Mouse (Mus musculus) heart, embryonic 12.5 days (tissue): ENCODE measurements around the gene Pcdh15. TPM values are rescaled to one million over a fixed set of nuclear protein-coding genes. Genes with fewer than 3 reads are reported as not detected.

Experiments
- ATAC-seq: fragments of 200-750 bp; cut with Nextera tagmentation; 2 replicates; pipeline ENCODE4 v1.8.0; 2017; ENCODE audit warnings: moderate TSS enrichment, moderate library complexity; ENCODE audit not compliant: insufficient number of reproducible peaks, low FRiP score
- H3K27ac ChIP-seq: fragments of 300-500 bp; sonication (generic); 2 replicates; pipeline ENCODE4 v1.5.1; 2016; ENCODE audit warnings: mild to moderate bottlenecking, moderate library complexity; ENCODE audit not compliant: poor library complexity, severe bottlenecking
- H3K27me3 ChIP-seq: fragments of 300-500 bp; sonication (generic); replicated peaks from 2 replicates; pipeline ENCODE4 v1.6.1; 2016; ENCODE audit warnings: mild to moderate bottlenecking, moderate library complexity
- H3K36me3 ChIP-seq: fragments of 300-500 bp; sonication (generic); 2 replicates; pipeline ENCODE4 v1.6.1; 2016; ENCODE audit warnings: mild to moderate bottlenecking, moderate library complexity
- H3K4me1 ChIP-seq: fragments of 300-500 bp; sonication (generic); replicated peaks from 2 replicates; pipeline ENCODE4 v1.6.1; 2016; ENCODE audit warnings: mild to moderate bottlenecking
- H3K4me2 ChIP-seq: fragments of 300-500 bp; sonication (generic); 2 replicates; pipeline ENCODE4 v1.6.1; 2016; ENCODE audit warnings: mild to moderate bottlenecking, moderate library complexity
- H3K4me3 ChIP-seq: fragments of 300-500 bp; sonication (generic); 2 replicates; pipeline ENCODE4 v1.5.1; 2016; ENCODE audit warnings: mild to moderate bottlenecking
- H3K9ac ChIP-seq: fragments of 300-500 bp; sonication (generic); 2 replicates; pipeline ENCODE4 v1.6.1; 2016; ENCODE audit warnings: mild to moderate bottlenecking, moderate library complexity
- H3K9me3 ChIP-seq: fragments of 300-500 bp; sonication (generic); replicated peaks from 2 replicates; pipeline ENCODE4 v1.6.1; 2016; ENCODE audit warnings: mild to moderate bottlenecking, moderate library complexity
- WGBS: fragments of 180-500 bp; shearing (Covaris S2); methylation state at CpG from one replicate; pipeline ENCODE4 v1.1.7; 2016; 5-methylcytosine and 5-hydroxymethylcytosine counted together
- polyA plus RNA-seq: library from polyadenylated mRNA; unstranded; fragments of >200 nt; fragmentation: Nextera tagmentation; extraction: Ambion mirVana; gene quantifications from 2 replicates; pipeline ENCODE4 v1.2.1, GENCODE M21; 2016

The Pcdh15 gene
- polyA plus RNA-seq = 0.35 and 0.47 TPM in 2 replicates

GRCm38 (mm10) chr10:73098966-73099845, at the start of gene Pcdh15:
Pcdh15 (plus strand) TSS chr10:73099342.
- Histone ChIP-seq H3K27me3 (peaks cover 74% of the 10 kb centered on the region), H3K36me3 (no peaks in the 10 kb centered on the region), H3K9me3 (no peaks in the 10 kb centered on the region), H3K4me2 (peak within 1 kb of the TSS; percentile 100), H3K4me3 (peak within 1 kb of the TSS; percentile 69), H3K27ac (no peak within 1 kb of the TSS), H3K9ac (peak within 1 kb of the TSS; percentile 62), H3K4me1 (peaks cover 13% of the 10 kb centered on the region)
- ATAC-seq = 0 out of 2 replicates have a peak, but pooled peaks have one; percentile 31
- WGBS = 1% methylated on average over 79 of the region's 79 CpGs

DNA sequence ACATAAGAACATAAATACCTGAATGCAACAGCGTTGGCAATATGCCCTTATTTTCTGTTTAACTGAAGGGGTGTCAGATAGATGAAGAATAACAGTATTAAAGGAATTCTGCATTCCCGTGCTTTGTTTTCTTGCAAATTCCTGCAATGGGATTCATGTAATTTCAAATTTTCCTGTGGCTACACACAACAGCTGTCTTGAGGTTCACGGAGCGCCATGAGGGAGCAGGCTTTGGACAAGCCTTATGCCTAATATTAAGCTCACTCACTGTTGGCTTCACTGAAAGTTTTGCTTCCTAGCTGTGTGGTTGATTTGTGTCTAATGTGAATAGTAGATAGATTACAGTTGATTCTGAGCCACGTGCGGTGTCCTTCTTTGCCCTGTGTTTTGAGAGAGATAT, 47.1 kb upstream of the Pcdh15 start:
- Histone ChIP-seq H3K9me3 (no peaks in the 10 kb centered on the region), H3K4me1 (no peaks in the 10 kb centered on the region), H3K36me3 (no peaks in the 10 kb centered on the region), H3K4me2 (no peak overlapping the region), H3K4me3 (no peak overlapping the region), H3K27me3 (no peaks in the 10 kb centered on the region), H3K27ac (no peak overlapping the region), H3K9ac (no peak overlapping the region)
- 86% methylated on average over 6 of the region's 6 CpGs for WGBS
- ATAC-seq = no peak

DNA sequence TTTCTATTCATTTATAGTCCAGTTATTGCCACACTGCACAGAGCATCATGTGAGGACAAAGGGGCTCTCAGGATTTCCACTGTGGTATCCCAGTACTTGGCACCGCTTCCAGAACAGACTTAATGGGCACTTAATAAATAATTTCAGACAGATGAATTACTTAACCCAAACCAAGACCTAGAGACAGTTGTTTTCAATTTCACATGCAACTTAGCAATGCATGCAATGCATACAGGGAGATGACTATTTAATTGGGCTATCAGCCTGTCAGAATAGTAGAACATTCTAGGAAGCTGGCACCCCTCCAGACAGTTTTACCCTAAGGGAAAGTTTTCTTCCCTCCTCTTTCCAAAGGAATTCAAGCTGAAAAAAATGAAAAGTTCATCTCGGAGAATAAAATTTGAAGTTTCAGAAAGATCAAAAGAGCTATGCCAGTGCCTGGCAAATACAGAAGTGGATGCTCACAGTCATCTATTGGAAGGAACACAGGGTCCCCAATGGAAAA, 39.4 kb upstream of the Pcdh15 start:
- H3K4me2 ChIP-seq = no peak overlapping the region
- 75% methylated on average over 2 of the region's 2 CpGs for WGBS
- H3K27me3 ChIP-seq = no peaks in the 10 kb centered on the region
- ATAC-seq = no peak
- H3K4me1 ChIP-seq = no peaks in the 10 kb centered on the region
- no peak overlapping the region for H3K4me3 ChIP-seq
- H3K27ac ChIP-seq = no peak overlapping the region
- no peaks in the 10 kb centered on the region for H3K9me3 ChIP-seq
- no peaks in the 10 kb centered on the region for H3K36me3 ChIP-seq
- no peak overlapping the region for H3K9ac ChIP-seq

DNA sequence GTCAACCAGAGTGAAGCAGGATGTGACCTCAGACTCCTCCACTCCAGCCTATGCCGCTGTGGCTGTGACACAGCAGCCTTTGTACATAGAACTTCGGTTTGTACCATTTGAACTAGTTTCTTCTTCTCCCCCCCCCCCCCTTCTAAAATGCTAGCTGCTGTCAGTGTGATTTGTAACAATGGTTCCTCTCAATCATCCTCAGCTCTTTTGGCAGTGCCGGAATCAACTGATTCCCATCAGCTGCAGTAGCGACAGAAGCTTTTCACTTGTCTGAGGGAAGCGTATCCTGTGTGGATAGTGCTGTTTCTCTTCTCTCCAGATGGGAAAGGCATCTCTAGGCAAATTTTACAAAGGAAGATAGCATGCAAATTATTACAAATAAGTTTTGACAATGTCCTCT, 12.4 kb upstream of the Pcdh15 start:
- H3K4me1 ChIP-seq = no peaks in the 10 kb centered on the region
- no peak overlapping the region for H3K9ac ChIP-seq
- H3K4me2 ChIP-seq = no peak overlapping the region
- no peaks in the 10 kb centered on the region for H3K36me3 ChIP-seq
- H3K27me3 ChIP-seq = no peaks in the 10 kb centered on the region
- H3K27ac ChIP-seq = no peak overlapping the region
- WGBS = 63% methylated on average over 5 of the region's 5 CpGs
- H3K9me3 ChIP-seq = 0 out of 2 replicates have a peak, but pooled peaks cover 2% of the 10 kb centered on the region
- ATAC-seq = no peak
- no peak overlapping the region for H3K4me3 ChIP-seq

DNA sequence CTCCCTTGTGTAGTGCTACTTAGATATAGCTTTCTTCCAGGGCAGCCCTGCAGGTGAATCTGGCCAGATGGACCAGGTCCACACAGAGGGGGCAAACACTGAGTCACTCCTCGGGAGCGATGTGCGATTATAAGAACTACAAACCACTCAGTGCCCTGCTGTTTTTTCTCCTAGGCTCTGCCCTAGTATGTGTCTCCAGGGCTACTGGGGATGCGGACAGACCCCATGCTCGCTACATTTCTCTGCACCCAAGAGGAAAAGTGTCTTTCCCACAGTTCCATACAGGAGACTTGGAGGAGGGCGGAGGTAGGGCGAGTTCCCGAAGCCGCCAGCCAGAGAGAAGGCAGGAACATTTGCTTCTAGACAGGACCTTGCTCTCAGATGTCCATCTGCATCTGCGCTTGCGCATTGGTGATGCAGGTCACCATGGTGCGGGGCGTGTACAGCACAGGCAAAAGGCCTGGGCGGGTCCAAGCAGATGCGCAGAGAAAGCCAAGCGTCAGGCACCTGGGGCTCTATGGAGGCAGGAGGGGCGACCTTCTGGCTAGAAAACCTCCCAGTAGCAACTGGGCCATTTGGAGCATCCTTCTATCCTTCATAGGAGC, 2.5 kb upstream of the Pcdh15 start:
- H3K27me3 ChIP-seq = peaks cover 64% of the 10 kb centered on the region
- peak overlapping the region; percentile 66 for H3K4me2 ChIP-seq
- H3K9me3 ChIP-seq = no peaks in the 10 kb centered on the region
- peaks cover 13% of the 10 kb centered on the region for H3K4me1 ChIP-seq
- H3K9ac ChIP-seq = no peak overlapping the region
- H3K36me3 ChIP-seq = no peaks in the 10 kb centered on the region
- H3K4me3 ChIP-seq = peak overlapping the region; percentile 34
- under 1% methylated on average over 17 of the region's 17 CpGs for WGBS
- no peak for ATAC-seq
- H3K27ac ChIP-seq = no peak overlapping the region

DNA sequence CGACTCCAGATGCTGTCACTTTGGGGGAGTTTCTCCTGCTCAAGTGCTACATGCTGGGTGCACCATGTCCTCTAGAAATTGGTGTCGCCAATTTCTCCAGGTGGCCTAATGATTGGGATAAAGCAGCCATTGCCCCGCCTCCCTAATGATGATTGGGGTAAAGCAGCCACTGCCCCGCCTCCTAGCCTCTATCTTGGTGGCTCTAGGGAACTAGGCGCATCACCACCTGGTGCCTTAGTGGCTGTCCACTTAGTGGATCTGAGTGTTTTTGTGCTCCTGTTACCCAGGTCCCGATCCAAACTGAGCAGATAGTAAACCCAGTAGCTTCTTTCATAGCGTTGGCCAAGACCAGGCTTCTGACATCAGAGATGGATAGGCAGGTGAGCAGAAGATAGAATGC, 2.0 kb upstream of the Pcdh15 start:
- peak overlapping the region; percentile 66 for H3K4me2 ChIP-seq

GRCm38 (mm10) chr10:73097979-73098378, 1.2 kb upstream of the Pcdh15 start:
- no peak overlapping the region for H3K9ac ChIP-seq
- no peak overlapping the region for H3K27ac ChIP-seq
- WGBS = under 1% methylated on average over 17 of the region's 17 CpGs
- H3K27me3 ChIP-seq = peaks cover 73% of the 10 kb centered on the region
- peak overlapping the region; percentile 55 for H3K4me2 ChIP-seq
- H3K36me3 ChIP-seq = no peaks in the 10 kb centered on the region
- no peaks in the 10 kb centered on the region for H3K9me3 ChIP-seq
- ATAC-seq = no peak; the same call in 1 of the 2 replicates
- H3K4me3 ChIP-seq = peak overlapping the region; percentile 15; the same call in 1 of the 2 replicates
- peaks cover 13% of the 10 kb centered on the region for H3K4me1 ChIP-seq

More for the DNA sequence above, 2.0 kb upstream of the Pcdh15 start:
- H3K4me1 ChIP-seq = peaks cover 13% of the 10 kb centered on the region
- ATAC-seq = no peak
- H3K36me3 ChIP-seq = no peaks in the 10 kb centered on the region
- peak overlapping the region; percentile 34 for H3K4me3 ChIP-seq
- H3K9me3 ChIP-seq = no peaks in the 10 kb centered on the region
- peaks cover 69% of the 10 kb centered on the region for H3K27me3 ChIP-seq
- H3K27ac ChIP-seq = no peak overlapping the region
- WGBS = 4% methylated on average over 7 of the region's 7 CpGs
- H3K9ac ChIP-seq = no peak overlapping the region

- Histone ChIP-seq H3K27me3 (peaks cover 71% of the 10 kb centered on the region), H3K4me3 (peak overlapping the region; percentile 69), H3K4me2 (peak overlapping the region; percentile 100), H3K36me3 (no peaks in the 10 kb centered on the region), H3K4me1 (peaks cover 13% of the 10 kb centered on the region), H3K9ac (peak overlapping the region; percentile 62), H3K9me3 (no peaks in the 10 kb centered on the region), H3K27ac (no peak overlapping the region)
- 0 out of 2 replicates have a peak, but pooled peaks have one; percentile 26 for ATAC-seq
- under 1% methylated on average over 37 of the region's 37 CpGs for WGBS
Observed at GRCm38 (mm10) chr10:73099846-73100241, 702 bp downstream of the Pcdh15 start.

GRCm38 (mm10) chr10:73103383-73103994, 4.3 kb downstream of the Pcdh15 start:
- Histone ChIP-seq H3K27ac (no peak overlapping the region), H3K4me1 (peaks cover 3% of the 10 kb centered on the region; the same call in 1 of the 2 replicates), H3K27me3 (peaks cover 44% of the 10 kb centered on the region), H3K9me3 (no peaks in the 10 kb centered on the region), H3K36me3 (no peaks in the 10 kb centered on the region), H3K9ac (no peak overlapping the region), H3K4me3 (no peak overlapping the region), H3K4me2 (no peak overlapping the region)
- no peak for ATAC-seq
- WGBS = 63% methylated on average over 13 of the region's 13 CpGs

- no peak overlapping the region for H3K9ac ChIP-seq
- H3K27ac ChIP-seq = no peak overlapping the region
- H3K27me3 ChIP-seq = peaks cover 20% of the 10 kb centered on the region
- H3K9me3 ChIP-seq = no peaks in the 10 kb centered on the region
- ATAC-seq = no peak
- H3K4me1 ChIP-seq = no peaks in the 10 kb centered on the region
- no peaks in the 10 kb centered on the region for H3K36me3 ChIP-seq
- WGBS = 44% methylated on average over 2 of the region's 2 CpGs
- no peak overlapping the region for H3K4me2 ChIP-seq
- H3K4me3 ChIP-seq = no peak overlapping the region
Observed at GRCm38 (mm10) chr10:73105893-73106292, 6.8 kb downstream of the Pcdh15 start.

DNA sequence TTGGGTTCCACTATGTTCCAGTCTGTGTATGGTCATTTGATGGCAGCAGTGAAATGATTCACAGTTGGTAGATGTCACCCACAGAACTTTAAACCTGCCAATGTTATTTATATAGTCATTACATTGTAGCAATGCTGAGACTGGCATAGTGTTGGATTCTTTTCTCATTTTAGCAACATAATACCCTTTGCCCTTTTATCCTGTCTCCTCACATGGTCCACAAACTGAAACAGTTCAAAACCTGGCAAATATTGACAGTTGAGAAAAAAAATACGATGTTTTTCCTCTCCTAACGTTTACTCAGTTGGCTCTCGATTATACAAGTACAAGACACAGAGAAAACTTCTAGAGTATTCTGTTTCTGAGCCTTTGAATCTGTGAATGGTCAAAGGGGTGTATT, 38.8 kb downstream of the Pcdh15 start:
- H3K36me3 ChIP-seq = no peaks in the 10 kb centered on the region
- H3K27ac ChIP-seq = no peak overlapping the region
- H3K9me3 ChIP-seq = no peaks in the 10 kb centered on the region
- H3K4me2 ChIP-seq = no peak overlapping the region
- no peak for ATAC-seq
- no peaks in the 10 kb centered on the region for H3K4me1 ChIP-seq
- no peak overlapping the region for H3K4me3 ChIP-seq
- WGBS = 76% methylated on average over 3 of the region's 3 CpGs
- H3K9ac ChIP-seq = no peak overlapping the region
- H3K27me3 ChIP-seq = no peaks in the 10 kb centered on the region
